Mouse (Mus musculus) hindbrain, postnatal 0 days (tissue): Measurements from ENCODE around the gene Hand1. TPM values are rescaled to one million over a fixed set of nuclear protein-coding genes. Genes with fewer than 3 reads are reported as not detected.

ENCODE experiments used
- ATAC-seq: fragments of 200-750 bp; cut with Nextera tagmentation; 2 replicates; pipeline ENCODE4 v1.8.0; 2017; ENCODE audit warnings: mild to moderate bottlenecking, moderate TSS enrichment, moderate library complexity
- DNase-seq: peaks from one replicate; pipeline ENCODE4 v3.0.0-alpha.2; 2015; ENCODE audit warnings: low spot score
- H3K27ac ChIP-seq: fragments of 300-500 bp; sonication (generic); 2 replicates; pipeline ENCODE4 v1.5.1; 2014; ENCODE audit warnings: mild to moderate bottlenecking
- H3K27me3 ChIP-seq: fragments of 300-500 bp; sonication (generic); 2 replicates; pipeline ENCODE4 v1.6.1; 2014; ENCODE audit warnings: low read length, mixed read lengths; ENCODE audit not compliant: insufficient read depth
- H3K36me3 ChIP-seq: fragments of 300-500 bp; sonication (generic); 2 replicates; pipeline ENCODE4 v1.6.1; 2014; ENCODE audit warnings: low read length, mixed read lengths; ENCODE audit not compliant: insufficient read depth
- H3K4me1 ChIP-seq: fragments of 300-500 bp; sonication (generic); 2 replicates; pipeline ENCODE4 v1.6.1; 2014; ENCODE audit warnings: antibody characterized with exemption, low read length, mixed read lengths; ENCODE audit not compliant: insufficient read depth
- H3K4me2 ChIP-seq: fragments of 300-500 bp; sonication (generic); 2 replicates; pipeline ENCODE4 v1.6.1; 2014; ENCODE audit warnings: low read depth, mild to moderate bottlenecking, low read length, moderate library complexity, mixed read lengths
- H3K4me3 ChIP-seq: fragments of 300-500 bp; sonication (generic); 2 replicates; pipeline ENCODE4 v1.5.1; 2014; ENCODE audit warnings: low read length
- H3K9ac ChIP-seq: fragments of 300-500 bp; sonication (generic); replicated peaks from 2 replicates; pipeline ENCODE4 v1.6.1; 2014; ENCODE audit warnings: mild to moderate bottlenecking, low read length, moderate library complexity, mixed read lengths
- H3K9me3 ChIP-seq: fragments of 300-500 bp; sonication (generic); 2 replicates; pipeline ENCODE4 v1.6.1; 2016; ENCODE audit warnings: low read length, mixed read lengths
- CTCF ChIP-seq: IDR thresholded peaks from 2 replicates; pipeline ENCODE4 v1.5.1; 2016; ENCODE audit warnings: antibody characterized with exemption, control low read depth, low read depth
- WGBS: fragments of 180-500 bp; shearing (Covaris S2); extraction: QIAGEN DNeasy Blood & Tissue Kit; methylation state at CpG from one replicate; pipeline ENCODE4 v1.1.7; 2014; 5-methylcytosine and 5-hydroxymethylcytosine counted together
- polyA plus RNA-seq: library from polyadenylated mRNA; unstranded; fragments of >200 nt; fragmentation: Nextera tagmentation; extraction: Ambion mirVana; gene quantifications from 2 replicates; pipeline ENCODE4 v1.2.1, GENCODE M21; 2015
- total RNA-seq: library from RNA; depleted of rRNA; stranded (reverse); fragments of >200 nt; gene quantifications from 2 replicates; pipeline ENCODE4 v1.2.3, GENCODE M21; 2014; rRNA removed

The Hand1 gene
- not detected in 2 replicates for total RNA-seq
- not detected in 2 replicates for polyA plus RNA-seq

DNA sequence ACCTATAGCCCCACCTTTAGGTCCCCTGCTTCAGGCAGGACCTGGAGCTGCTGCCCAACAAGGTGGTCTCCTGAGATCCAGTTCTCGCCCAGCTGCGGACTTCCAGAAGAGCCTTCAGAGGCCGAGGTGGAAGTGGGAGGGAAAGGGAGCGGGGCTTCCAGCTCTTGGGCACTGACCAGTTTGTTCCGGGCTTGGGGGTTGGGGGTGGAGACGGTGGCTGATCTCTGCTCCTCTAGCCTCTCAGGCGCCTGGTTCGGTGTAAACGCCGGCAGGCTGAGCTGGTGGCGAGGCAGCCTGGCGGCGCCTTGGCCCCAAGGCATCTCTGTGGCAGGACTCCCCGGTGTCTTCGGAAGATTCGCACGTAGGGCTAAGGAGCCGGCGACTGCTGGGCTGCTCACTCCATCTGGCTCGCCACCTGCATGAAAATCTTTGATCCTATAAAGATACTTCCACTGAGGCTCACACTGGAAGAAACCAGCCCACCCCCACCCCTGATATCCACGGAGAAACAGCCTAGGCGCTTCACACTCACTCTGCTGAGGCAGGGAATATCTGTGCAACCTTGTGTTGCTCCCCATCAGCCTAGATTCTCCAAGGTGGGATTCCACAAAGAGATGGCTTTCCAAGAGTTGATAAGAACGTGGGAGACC lies at the start of gene Hand1:
Hand1 (minus strand) TSS at position 267 of the 650 bp plus-strand sequence.
- Histone ChIP-seq H3K4me1 (no peaks in the 10 kb centered on the region), H3K36me3 (no peaks in the 10 kb centered on the region), H3K4me2 (no peak within 1 kb of the TSS), H3K9ac (no peak within 1 kb of the TSS), H3K27me3 (peaks cover 84% of the 10 kb centered on the region), H3K27ac (no peak within 1 kb of the TSS), H3K9me3 (no peaks in the 10 kb centered on the region), H3K4me3 (no peak within 1 kb of the TSS)
- ATAC-seq (no peak), DNase-seq (no peak)
- 6% methylated on average over 23 of the region's 23 CpGs for WGBS
- no peak for TF ChIP-seq CTCF

GRCm38 (mm10) chr11:57876157-57876556 lies 43.5 kb upstream of the Hand1 start:
- H3K27ac ChIP-seq = no peak overlapping the region
- no peak for DNase-seq
- no peak overlapping the region for H3K9ac ChIP-seq
- no peaks in the 10 kb centered on the region for H3K27me3 ChIP-seq
- H3K4me3 ChIP-seq = no peak overlapping the region
- H3K4me2 ChIP-seq = no peak overlapping the region
- no peaks in the 10 kb centered on the region for H3K36me3 ChIP-seq
- no peaks in the 10 kb centered on the region for H3K9me3 ChIP-seq
- ATAC-seq = no peak
- 85% methylated on average over 2 of the region's 2 CpGs for WGBS
- no peaks in the 10 kb centered on the region for H3K4me1 ChIP-seq
- TF ChIP-seq CTCF = no peak

- DNase-seq (no peak), ATAC-seq (no peak)
- Histone ChIP-seq H3K27ac (no peak overlapping the region), H3K4me1 (no peaks in the 10 kb centered on the region), H3K9me3 (no peaks in the 10 kb centered on the region), H3K27me3 (no peaks in the 10 kb centered on the region), H3K4me3 (no peak overlapping the region), H3K9ac (no peak overlapping the region), H3K36me3 (no peaks in the 10 kb centered on the region), H3K4me2 (no peak overlapping the region)
- no peak for TF ChIP-seq CTCF
- WGBS = 62% methylated on average over 3 of the region's 3 CpGs
These were observed 40.4 kb upstream of the Hand1 start for GRCm38 (mm10) chr11:57873014-57873413.

- Histone ChIP-seq H3K4me3 (no peak overlapping the region), H3K36me3 (no peaks in the 10 kb centered on the region), H3K27me3 (no peaks in the 10 kb centered on the region), H3K4me1 (no peaks in the 10 kb centered on the region), H3K9ac (no peak overlapping the region), H3K4me2 (no peak overlapping the region), H3K27ac (no peak overlapping the region), H3K9me3 (no peaks in the 10 kb centered on the region)
- peak; percentile 65 for DNase-seq
- ATAC-seq = no peak
- 59% methylated on average over 9 of the region's 9 CpGs for WGBS
- peak; percentile 69 for TF ChIP-seq CTCF
These were observed 36.3 kb upstream of the Hand1 start for GRCm38 (mm10) chr11:57868753-57869460.

DNA sequence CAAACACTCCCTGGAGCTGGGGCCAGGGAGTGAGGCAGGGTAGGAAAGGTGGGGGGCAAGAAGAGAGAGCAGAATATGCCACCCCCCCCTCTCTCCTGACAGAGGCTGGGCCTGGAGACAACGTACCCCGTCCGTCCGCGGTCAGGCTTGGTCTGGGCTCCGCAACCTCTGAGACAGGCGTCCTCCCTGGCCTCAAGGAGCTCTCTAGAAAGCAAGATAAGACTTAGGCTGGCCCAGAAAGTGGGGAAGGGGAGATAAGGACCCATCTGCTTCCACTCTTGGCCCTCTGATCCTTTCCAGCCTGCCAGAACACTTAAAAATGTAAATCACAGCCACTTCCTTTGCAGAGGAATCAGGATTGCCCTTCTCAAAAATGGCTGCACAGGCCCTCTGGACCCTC lies 33.8 kb upstream of the Hand1 start:
- Histone ChIP-seq H3K9me3 (no peaks in the 10 kb centered on the region), H3K4me1 (no peaks in the 10 kb centered on the region), H3K27ac (no peak overlapping the region), H3K27me3 (no peaks in the 10 kb centered on the region), H3K4me2 (no peak overlapping the region), H3K9ac (no peak overlapping the region), H3K36me3 (no peaks in the 10 kb centered on the region), H3K4me3 (no peak overlapping the region)
- no peak for TF ChIP-seq CTCF
- ATAC-seq (no peak), DNase-seq (no peak)
- WGBS = 35% methylated on average over 7 of the region's 7 CpGs

- Histone ChIP-seq H3K9me3 (no peaks in the 10 kb centered on the region), H3K27ac (no peak overlapping the region), H3K36me3 (no peaks in the 10 kb centered on the region), H3K4me3 (no peak overlapping the region), H3K4me1 (no peaks in the 10 kb centered on the region), H3K4me2 (no peak overlapping the region), H3K9ac (no peak overlapping the region), H3K27me3 (no peaks in the 10 kb centered on the region)
- no peak for TF ChIP-seq CTCF
- 54% methylated on average over 8 of the region's 8 CpGs for WGBS
- ATAC-seq (no peak), DNase-seq (no peak)
These were observed 32.0 kb upstream of the Hand1 start for GRCm38 (mm10) chr11:57864577-57864976.

DNA sequence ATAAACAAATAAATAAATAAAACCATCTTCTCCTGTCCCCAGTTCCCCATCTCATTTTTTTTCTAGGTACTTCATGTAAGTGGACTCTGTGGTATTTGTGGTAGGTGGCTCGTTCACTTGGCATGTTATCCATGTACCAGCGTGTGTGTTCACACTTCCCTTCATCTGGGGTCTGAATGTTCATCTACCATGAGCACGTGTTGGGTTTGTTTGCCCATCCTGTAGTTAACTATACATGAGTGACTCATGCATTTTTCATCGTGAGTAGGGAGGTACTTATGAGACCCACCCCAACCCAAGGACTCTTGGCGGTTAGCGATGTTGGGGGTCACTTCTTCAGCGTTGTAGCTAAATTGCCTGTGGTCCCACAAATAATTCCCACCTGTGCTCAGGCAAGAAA lies 29.5 kb upstream of the Hand1 start:
- Histone ChIP-seq H3K27ac (no peak overlapping the region), H3K36me3 (no peaks in the 10 kb centered on the region), H3K4me2 (no peak overlapping the region), H3K4me3 (no peak overlapping the region), H3K9me3 (no peaks in the 10 kb centered on the region), H3K9ac (no peak overlapping the region), H3K4me1 (no peaks in the 10 kb centered on the region), H3K27me3 (no peaks in the 10 kb centered on the region)
- ATAC-seq (no peak), DNase-seq (no peak)
- WGBS = 91% methylated on average over 7 of the region's 7 CpGs
- TF ChIP-seq CTCF = no peak
